Mouse (Mus musculus) MEL (cell line): ENCODE data around the gene Lamp5.

Experiments
- CTCF ChIP-seq, 3 experiments: IDR thresholded peaks in 2 of 3; conservative IDR thresholded peaks in 1 of 3; 2 replicates each; pipeline ENCODE4 v1.5.1; 2011 to 2012; ENCODE audit warnings: low read length in 3 of 3, low read depth in 2 of 3, mild to moderate bottlenecking in 2 of 3, improper control_type of control experiment in 1 of 3, inconsistent platforms in 1 of 3, mixed read lengths in 1 of 3, moderate library complexity in 1 of 3; ENCODE audit not compliant: control insufficient read depth in 1 of 3, insufficient read depth in 1 of 3, poor library complexity in 1 of 3, severe bottlenecking in 1 of 3
- EP300 ChIP-seq, 2 experiments: IDR thresholded peaks; 2 replicates each; pipeline ENCODE4 v1.6.1; 2011; ENCODE audit warnings: improper control_type of control experiment in 2 of 2, low read length in 2 of 2, low read depth in 1 of 2, mild to moderate bottlenecking in 1 of 2
- SMC3 ChIP-seq: IDR thresholded peaks from 2 replicates; pipeline ENCODE4 v1.6.1; 2011; ENCODE audit warnings: low read depth, low read length, improper control_type of control experiment

DNA sequence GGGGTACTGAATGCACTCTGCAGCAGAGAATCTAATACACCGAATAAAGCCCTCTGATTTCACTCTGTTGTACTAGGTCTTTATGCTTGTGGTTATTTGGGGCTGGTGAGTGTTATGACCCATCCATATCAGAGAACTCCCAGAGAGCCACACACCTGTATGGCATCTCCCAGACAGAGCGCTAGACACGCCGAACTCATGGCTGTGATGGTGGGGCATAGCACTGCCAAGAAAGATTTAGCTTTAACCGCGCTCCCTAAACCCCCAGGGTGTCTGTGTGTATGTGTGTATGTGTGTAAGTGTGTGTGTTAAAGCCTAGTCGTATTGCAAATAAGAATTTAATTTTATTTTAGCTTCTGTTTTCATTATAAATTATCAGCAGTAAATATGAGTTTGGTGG lies 6.4 kb downstream of the Lamp5 start:
- TF ChIP-seq CTCF (IDR thresholded peaks at IDR 0.05 in 2 of 3, conservative IDR thresholded peaks at IDR 0.05 in 1 of 3; ENCODE audit: control insufficient read depth in 1 of 3, insufficient read depth in 1 of 3, low read depth in 2 of 3, low read length in 3 of 3, poor library complexity in 1 of 3, severe bottlenecking in 1 of 3) (no peak), EP300 (IDR thresholded peaks at IDR 0.05; ENCODE audit: low read depth in 1 of 2, low read length in 2 of 2) (no peak), SMC3 (no peak)
